Mouse (Mus musculus) left cerebral cortex, adult 6 months (tissue): ENCODE measurements around the gene ccdc198. TPM values are rescaled to one million over a fixed set of nuclear protein-coding genes. Genes with fewer than 3 reads are reported as not detected.

Experiments
- long read RNA-seq, 2 experiments: library from polyadenylated mRNA; unstranded; transcript quantifications; one replicate each; pipeline ENCODE4 v2.0.0; 2019 to 2020
- polyA plus RNA-seq: library from polyadenylated mRNA; unstranded; fragments of <200 nt; fragmentation: Nextera tagmentation; gene quantifications from 2 replicates; pipeline ENCODE4 v1.2.3, GENCODE M21; 2021

ccdc198 gene
- polyA plus RNA-seq: not detected in 2 replicates
- long read RNA-seq, experiment 1: 0 reads
- long read RNA-seq, experiment 2: 0 reads

GRCm38 (mm10) chr14:49245126-49245714, at the start of gene ccdc198:
ccdc198 (minus strand) TSS chr14:49245474.

GRCm38 (mm10) chr14:49171867-49172581, 73.2 kb downstream of the ccdc198 start, which contains the start of gene Naa30:
Naa30 (plus strand) TSS chr14:49172226.

Other genes starting within 250 kb of the ccdc198 start
- 11.9 and 14.2 TPM in 2 replicates for gene Ap5m1, start 179.4 kb downstream of the ccdc198 start, polyA plus RNA-seq
- gene Exoc5, start 178.8 kb downstream of the ccdc198 start, polyA plus RNA-seq: 15.3 and 21.1 TPM in 2 replicates
- 3.7 and 5.9 TPM in 2 replicates for gene Naa30, start 73.2 kb downstream of the ccdc198 start, polyA plus RNA-seq